Mouse (Mus musculus) thymus, adult 2 months (tissue): ENCODE data around the gene Lipt2. TPM values are rescaled to one million over a fixed set of nuclear protein-coding genes. Genes with fewer than 3 reads are reported as not detected.

Experiments
- DNase-seq: peaks from one replicate; pipeline ENCODE4 v3.0.0; 2021
- H3K27ac ChIP-seq: fragments of 200-500 bp; 2 replicates; pipeline ENCODE4 v1.5.1; 2012; ENCODE audit warnings: low read length, control low read depth; ENCODE audit not compliant: control insufficient read depth, insufficient read depth
- H3K27me3 ChIP-seq: fragments of 200-500 bp; 2 replicates; pipeline ENCODE4 v1.6.1; 2012; ENCODE audit warnings: mild to moderate bottlenecking, low read length, moderate library complexity, mixed read lengths; ENCODE audit not compliant: control insufficient read depth, insufficient read depth
- H3K36me3 ChIP-seq: fragments of 200-500 bp; 2 replicates; pipeline ENCODE4 v1.6.1; 2012; ENCODE audit warnings: mild to moderate bottlenecking, low read length, moderate library complexity; ENCODE audit not compliant: control insufficient read depth, insufficient read depth
- H3K4me1 ChIP-seq: fragments of 200-500 bp; replicated peaks from 2 replicates; pipeline ENCODE4 v1.6.1; 2012; ENCODE audit warnings: low read length; ENCODE audit not compliant: control insufficient read depth, insufficient read depth
- H3K4me3 ChIP-seq: fragments of 200-500 bp; 2 replicates; pipeline ENCODE4 v1.5.1; 2012; ENCODE audit warnings: mild to moderate bottlenecking, low read length, control low read depth, moderate library complexity; ENCODE audit not compliant: control insufficient read depth, insufficient read depth
- CTCF ChIP-seq: fragments of 200-500 bp; IDR thresholded peaks from 2 replicates; pipeline ENCODE4 v1.5.1; 2012; ENCODE audit warnings: mild to moderate bottlenecking, control low read depth, low read length, moderate library complexity, borderline replicate concordance; ENCODE audit not compliant: control insufficient read depth, poor library complexity, insufficient read depth; ENCODE audit errors: extremely low read depth
- POLR2A ChIP-seq: fragments of 200-500 bp; IDR thresholded peaks from 2 replicates; pipeline ENCODE4 v1.6.1; 2012; ENCODE audit warnings: mild to moderate bottlenecking, low read length, control low read depth, moderate library complexity; ENCODE audit not compliant: control insufficient read depth, poor library complexity, insufficient read depth; ENCODE audit errors: extremely low read depth
- WGBS: fragments of 180-500 bp; shearing (Covaris S2); methylation state at CpG from one replicate; pipeline ENCODE4 v1.1.7; 2018; 5-methylcytosine and 5-hydroxymethylcytosine counted together
- polyA plus RNA-seq: library from polyadenylated mRNA; depleted of rRNA; stranded (reverse); fragments of >200 nt; gene quantifications from 2 replicates; pipeline ENCODE4 v1.2.3, GENCODE M21; 2012; rRNA removed

The Lipt2 gene
- 4.3 and 4.7 TPM in 2 replicates for polyA plus RNA-seq

- Histone ChIP-seq H3K4me1 (peaks cover 5% of the 10 kb centered on the region), H3K36me3 (no peaks in the 10 kb centered on the region), H3K4me3 (peak within 1 kb of the TSS; percentile 86), H3K27me3 (no peaks in the 10 kb centered on the region), H3K27ac (no peak within 1 kb of the TSS)
- DNase-seq: peak; percentile 84
- no peak; the same call in 1 of the 2 replicates for TF ChIP-seq POLR2A
- TF ChIP-seq CTCF: peak; percentile 33; the same call in 1 of the 2 replicates
- WGBS: under 1% methylated on average over 78 of the region's 78 CpGs
These were observed at the start of gene Lipt2 for GRCm38 (mm10) chr7:100159105-100159841. TSS of gene Lipt2 (plus strand) at chr7:100159277.

DNA sequence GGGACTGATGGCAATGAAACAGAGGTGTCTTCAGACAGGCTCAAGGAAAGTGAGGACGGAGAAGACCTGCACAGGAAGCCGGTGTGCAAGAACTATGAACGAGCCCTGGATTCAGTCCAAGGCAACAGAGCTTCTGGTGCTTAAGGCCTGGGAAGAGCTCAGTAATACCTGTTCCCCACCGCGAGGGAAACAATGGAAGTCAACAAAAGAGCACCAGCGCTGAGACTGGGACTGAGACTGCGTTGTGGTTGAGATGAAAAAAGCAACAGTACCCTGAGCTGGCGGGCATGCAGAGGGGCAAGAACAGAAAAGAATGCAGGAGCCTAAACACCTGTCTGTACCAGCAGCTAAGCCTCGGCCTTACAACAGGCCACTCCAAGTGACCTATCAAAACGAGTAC lies 47.6 kb upstream of the Lipt2 start:
- H3K4me3 ChIP-seq: no peak overlapping the region
- peaks cover 55% of the 10 kb centered on the region for H3K36me3 ChIP-seq
- no peak for DNase-seq
- TF ChIP-seq POLR2A (no peak), CTCF (no peak)
- WGBS: 92% methylated on average over 10 of the region's 10 CpGs
- H3K4me1 ChIP-seq: no peaks in the 10 kb centered on the region
- no peaks in the 10 kb centered on the region for H3K27me3 ChIP-seq
- H3K27ac ChIP-seq: no peak overlapping the region

DNA sequence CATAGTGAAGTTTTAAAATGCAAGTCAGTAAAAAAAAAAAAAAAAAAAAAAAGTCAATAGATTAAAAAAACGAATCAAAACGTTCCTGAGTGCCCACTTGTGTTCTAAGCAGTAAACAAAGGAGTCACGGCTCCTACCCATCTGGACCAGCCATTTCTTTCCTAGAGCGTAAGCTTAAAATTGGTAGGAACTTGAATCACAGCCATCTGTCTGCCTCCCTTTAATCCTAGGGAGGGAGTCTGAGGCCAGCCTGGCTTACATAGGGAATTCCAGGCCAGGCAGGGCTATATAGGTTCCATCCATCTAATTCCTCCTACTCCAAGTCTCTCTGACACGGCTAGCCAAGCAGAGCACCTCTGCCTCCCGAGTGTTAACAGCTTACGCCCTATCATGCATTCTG lies 45.3 kb upstream of the Lipt2 start:
- no peak for DNase-seq
- Histone ChIP-seq H3K4me1 (no peaks in the 10 kb centered on the region), H3K4me3 (no peak overlapping the region), H3K27ac (no peak overlapping the region), H3K36me3 (peaks cover 55% of the 10 kb centered on the region), H3K27me3 (no peaks in the 10 kb centered on the region)
- TF ChIP-seq POLR2A (no peak), CTCF (no peak)
- 92% methylated on average over 7 of the region's 7 CpGs for WGBS

GRCm38 (mm10) chr7:100114279-100114678 lies 44.8 kb upstream of the Lipt2 start:
- no peak overlapping the region for H3K4me3 ChIP-seq
- no peak overlapping the region for H3K27ac ChIP-seq
- peaks cover 54% of the 10 kb centered on the region for H3K36me3 ChIP-seq
- no peak for DNase-seq
- no peak for TF ChIP-seq CTCF
- no peak for TF ChIP-seq POLR2A
- WGBS: 97% methylated on average over 6 of the region's 6 CpGs
- no peaks in the 10 kb centered on the region for H3K27me3 ChIP-seq
- H3K4me1 ChIP-seq: no peaks in the 10 kb centered on the region

DNA sequence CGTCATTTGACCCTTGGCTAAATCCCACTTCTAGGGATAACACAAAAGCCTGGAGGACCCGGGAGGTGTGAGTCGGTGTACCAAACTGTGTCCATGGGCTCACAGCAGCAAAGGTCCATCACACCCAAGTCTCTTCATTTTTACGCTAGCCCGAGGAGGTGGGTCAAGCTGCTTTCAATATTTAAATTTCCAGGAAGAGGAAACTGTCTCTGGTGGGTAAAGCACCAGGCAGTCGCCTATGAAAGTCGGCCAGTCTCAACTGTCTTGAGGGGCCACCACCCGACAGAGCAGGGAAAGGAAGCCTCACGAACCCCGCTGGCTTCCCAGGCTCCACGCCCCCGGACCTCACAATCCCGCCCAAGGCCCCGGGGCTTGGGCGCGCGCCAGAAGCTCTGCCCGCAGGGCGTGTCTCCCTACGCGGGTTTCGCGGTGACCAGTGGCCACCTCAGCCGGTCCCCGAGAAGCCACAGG lies 38.3 kb upstream of the Lipt2 start:
- Histone ChIP-seq H3K27me3 (no peaks in the 10 kb centered on the region), H3K36me3 (peaks cover 13% of the 10 kb centered on the region; the same call in 1 of the 2 replicates), H3K27ac (no peak overlapping the region), H3K4me1 (peaks cover 4% of the 10 kb centered on the region; the same call in 1 of the 2 replicates), H3K4me3 (peak overlapping the region; percentile 65)
- DNase-seq: no peak
- WGBS: under 1% methylated on average over 25 of the region's 25 CpGs
- no peak for TF ChIP-seq POLR2A
- TF ChIP-seq CTCF: no peak

DNA sequence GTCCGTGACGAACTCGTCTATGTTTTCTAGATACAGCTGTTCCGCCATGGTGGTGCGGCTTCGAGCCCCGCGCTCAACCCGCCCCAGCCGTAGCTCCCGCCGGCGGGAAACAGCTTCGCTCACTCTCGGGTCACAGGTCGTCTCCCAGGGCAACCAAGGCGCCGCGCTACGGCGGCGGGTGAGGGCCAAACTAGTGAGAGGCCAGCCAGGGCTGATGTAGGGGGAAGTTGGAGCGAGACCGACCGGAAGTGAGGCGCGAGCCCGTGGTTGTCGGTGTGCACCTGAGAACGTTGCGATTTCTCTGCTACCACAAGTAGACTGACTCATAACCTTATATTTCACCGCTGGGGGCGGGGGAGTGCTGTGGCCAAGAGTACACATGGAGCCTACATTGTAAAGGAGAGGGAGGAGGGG lies 37.7 kb upstream of the Lipt2 start, which contains the start of gene Pold3:
Gene Pold3, minus strand, starts transcription at position 190 of the 414 bp plus-strand sequence.
- TF ChIP-seq CTCF (0 out of 2 replicates have a peak, but pooled peaks have one; percentile 42), POLR2A (peak; percentile 45; the same call in 1 of the 2 replicates)
- peak within 1 kb of the TSS; percentile 49; the same call in 1 of the 2 replicates for H3K27ac ChIP-seq
- H3K4me1 ChIP-seq: peaks cover 4% of the 10 kb centered on the region; the same call in 1 of the 2 replicates
- H3K4me3 ChIP-seq: peak within 1 kb of the TSS; percentile 65
- peak; percentile 100 for DNase-seq
- no peaks in the 10 kb centered on the region for H3K27me3 ChIP-seq
- peaks cover 10% of the 10 kb centered on the region; the same call in 1 of the 2 replicates for H3K36me3 ChIP-seq
- WGBS: under 1% methylated on average over 33 of the region's 33 CpGs

GRCm38 (mm10) chr7:100123486-100123885 lies 35.6 kb upstream of the Lipt2 start:
- 45% methylated on average over 6 of the region's 6 CpGs for WGBS

More at GRCm38 (mm10) chr7:100123486-100123885, 35.6 kb upstream of the Lipt2 start:
- peak; percentile 34 for DNase-seq
- Histone ChIP-seq H3K4me3 (no peak overlapping the region), H3K4me1 (peaks cover 4% of the 10 kb centered on the region; the same call in 1 of the 2 replicates), H3K36me3 (peaks cover 6% of the 10 kb centered on the region; the same call in 1 of the 2 replicates), H3K27me3 (no peaks in the 10 kb centered on the region), H3K27ac (no peak overlapping the region)
- TF ChIP-seq POLR2A (no peak), CTCF (no peak)
